Mouse (Mus musculus) liver, embryonic 13.5 days (tissue): ENCODE results near the gene Slc17a7. TPM values are rescaled to one million over a fixed set of nuclear protein-coding genes. Genes with fewer than 3 reads are reported as not detected.

ENCODE experiments used
- ATAC-seq: fragments of 200-750 bp; cut with Nextera tagmentation; 2 replicates; pipeline ENCODE4 v1.8.0; 2017; ENCODE audit warnings: low read depth, mild to moderate bottlenecking, moderate number of reproducible peaks, moderate library complexity
- DNase-seq: peaks from one replicate; pipeline ENCODE4 v3.0.0; 2022
- H3K27ac ChIP-seq: fragments of 300-500 bp; sonication (generic); 2 replicates; pipeline ENCODE4 v1.5.1; 2015; ENCODE audit warnings: moderate library complexity, mild to moderate bottlenecking, inconsistent platforms
- H3K27me3 ChIP-seq: fragments of 300-500 bp; sonication (generic); 2 replicates; pipeline ENCODE4 v1.6.1; 2015; ENCODE audit warnings: mild to moderate bottlenecking, inconsistent platforms
- H3K36me3 ChIP-seq: fragments of 300-500 bp; sonication (generic); 2 replicates; pipeline ENCODE4 v1.6.1; 2015; ENCODE audit warnings: mild to moderate bottlenecking, inconsistent platforms
- H3K4me1 ChIP-seq: fragments of 300-500 bp; sonication (generic); replicated peaks from 2 replicates; pipeline ENCODE4 v1.6.1; 2015; ENCODE audit warnings: inconsistent platforms
- H3K4me2 ChIP-seq: fragments of 300-500 bp; sonication (generic); 2 replicates; pipeline ENCODE4 v1.6.1; 2015; ENCODE audit warnings: inconsistent platforms, mild to moderate bottlenecking, moderate library complexity
- H3K4me3 ChIP-seq: fragments of 300-500 bp; sonication (generic); replicated peaks from 2 replicates; pipeline ENCODE4 v1.5.1; 2015; ENCODE audit warnings: mild to moderate bottlenecking, inconsistent platforms
- H3K9ac ChIP-seq: fragments of 300-500 bp; sonication (generic); 2 replicates; pipeline ENCODE4 v1.6.1; 2015; ENCODE audit warnings: mild to moderate bottlenecking, inconsistent platforms
- H3K9me3 ChIP-seq: fragments of 300-500 bp; sonication (generic); replicated peaks from 2 replicates; pipeline ENCODE4 v1.6.1; 2016; ENCODE audit warnings: inconsistent platforms
- WGBS: fragments of 180-500 bp; shearing (Covaris S2); methylation state at CpG from one replicate; pipeline ENCODE4 v1.1.7; 2015; ENCODE audit not compliant: insufficient replicate concordance; 5-methylcytosine and 5-hydroxymethylcytosine counted together
- polyA plus RNA-seq: library from polyadenylated mRNA; unstranded; fragments of >200 nt; fragmentation: Nextera tagmentation; extraction: Ambion mirVana; gene quantifications from 2 replicates; pipeline ENCODE4 v1.2.1, GENCODE M21; 2015

Gene Slc17a7
- polyA plus RNA-seq, 1 experiment from 2014 or later = not detected

- peaks cover 28% of the 10 kb centered on the region for H3K4me1 ChIP-seq
- H3K4me3 ChIP-seq = no peak overlapping the region
- no peak overlapping the region for H3K4me2 ChIP-seq
- H3K9ac ChIP-seq = no peak overlapping the region
- no peaks in the 10 kb centered on the region for H3K9me3 ChIP-seq
- peaks cover 25% of the 10 kb centered on the region for H3K36me3 ChIP-seq
- no peak for ATAC-seq
- no peak for DNase-seq
- peaks cover 2% of the 10 kb centered on the region for H3K27me3 ChIP-seq
- WGBS = 84% methylated on average over 14 of the region's 14 CpGs
- no peak overlapping the region for H3K27ac ChIP-seq
Observed at GRCm38 (mm10) chr7:45157459-45157858, 6.3 kb upstream of the Slc17a7 start.

DNA sequence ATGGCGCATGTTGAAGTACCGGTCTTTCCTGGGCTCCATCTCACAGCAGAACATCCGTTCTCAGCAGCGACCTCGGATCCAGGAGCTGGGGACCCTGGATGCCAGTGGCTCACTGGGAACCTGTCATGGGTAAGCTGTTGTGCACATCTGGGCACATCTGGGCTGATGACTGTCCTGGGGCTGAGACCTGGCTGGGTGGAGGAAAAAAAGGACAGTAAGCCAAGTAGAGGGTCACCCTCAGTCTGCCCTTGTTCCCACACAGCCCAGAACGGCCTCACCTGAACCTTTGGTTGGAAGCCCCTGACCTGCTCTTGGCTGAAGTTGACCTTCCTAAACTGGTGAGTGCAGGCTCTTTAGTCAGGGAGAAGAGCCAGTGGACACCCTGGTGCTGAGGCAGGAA, 4.8 kb upstream of the Slc17a7 start:
- no peak overlapping the region for H3K27ac ChIP-seq
- peaks cover 25% of the 10 kb centered on the region for H3K36me3 ChIP-seq
- H3K27me3 ChIP-seq = peaks cover 18% of the 10 kb centered on the region
- DNase-seq (no peak), ATAC-seq (no peak)
- H3K9me3 ChIP-seq = no peaks in the 10 kb centered on the region
- H3K9ac ChIP-seq = no peak overlapping the region
- WGBS = 82% methylated on average over 6 of the region's 6 CpGs
- H3K4me1 ChIP-seq = peaks cover 29% of the 10 kb centered on the region
- H3K4me3 ChIP-seq = no peak overlapping the region
- H3K4me2 ChIP-seq = no peak overlapping the region

DNA sequence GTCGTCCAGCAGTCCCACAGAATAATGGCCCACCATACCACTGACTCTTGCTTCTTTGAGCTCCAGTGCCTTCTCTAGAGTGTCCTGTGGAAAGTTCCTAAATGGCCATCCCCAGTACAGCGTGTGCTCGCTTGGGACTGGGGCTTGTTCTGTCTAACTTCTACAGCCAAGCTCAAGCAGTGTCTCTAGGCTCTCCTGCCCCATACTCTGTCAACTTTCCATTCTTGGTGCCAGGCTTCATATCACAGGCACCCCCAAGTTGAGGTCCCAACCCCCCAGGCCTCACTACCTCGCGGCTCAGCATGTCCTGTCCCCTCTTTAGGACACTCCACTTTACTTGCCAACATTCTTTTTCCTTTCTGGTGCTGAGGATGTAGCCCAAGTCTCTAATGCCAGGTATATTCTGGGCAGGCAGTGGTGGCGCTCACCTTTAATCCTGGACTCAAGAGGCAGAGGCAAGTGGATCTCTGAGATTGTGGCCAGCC, 3.4 kb upstream of the Slc17a7 start:
- peaks cover 25% of the 10 kb centered on the region for H3K36me3 ChIP-seq
- H3K9me3 ChIP-seq = no peaks in the 10 kb centered on the region
- peaks cover 24% of the 10 kb centered on the region for H3K4me1 ChIP-seq
- WGBS = 85% methylated on average over 6 of the region's 6 CpGs
- no peak for ATAC-seq
- peaks cover 31% of the 10 kb centered on the region for H3K27me3 ChIP-seq
- no peak for DNase-seq
- no peak overlapping the region for H3K27ac ChIP-seq
- H3K9ac ChIP-seq = no peak overlapping the region
- H3K4me3 ChIP-seq = no peak overlapping the region
- H3K4me2 ChIP-seq = no peak overlapping the region

GRCm38 (mm10) chr7:45160866-45161265, 2.9 kb upstream of the Slc17a7 start:
- Histone ChIP-seq H3K27ac (no peak overlapping the region), H3K4me3 (no peak overlapping the region), H3K9ac (no peak overlapping the region), H3K9me3 (no peaks in the 10 kb centered on the region), H3K36me3 (peaks cover 25% of the 10 kb centered on the region), H3K4me1 (peaks cover 20% of the 10 kb centered on the region), H3K4me2 (no peak overlapping the region), H3K27me3 (peaks cover 36% of the 10 kb centered on the region)
- no peak for ATAC-seq
- no peak for DNase-seq
- 71% methylated on average over 3 of the region's 3 CpGs for WGBS

- H3K9ac ChIP-seq = peak overlapping the region; percentile 37; the same call in 1 of the 2 replicates
- peaks cover 46% of the 10 kb centered on the region for H3K27me3 ChIP-seq
- peaks cover 20% of the 10 kb centered on the region for H3K4me1 ChIP-seq
- peak overlapping the region; percentile 42 for H3K4me3 ChIP-seq
- peak overlapping the region; percentile 74 for H3K4me2 ChIP-seq
- ATAC-seq (peak; percentile 73), DNase-seq (peak; percentile 72)
- H3K36me3 ChIP-seq = peaks cover 22% of the 10 kb centered on the region
- no peak overlapping the region for H3K27ac ChIP-seq
- no peaks in the 10 kb centered on the region for H3K9me3 ChIP-seq
- WGBS = 4% methylated on average over 35 of the region's 35 CpGs
Observed at GRCm38 (mm10) chr7:45161612-45162473, 1.9 kb upstream of the Slc17a7 start.

DNA sequence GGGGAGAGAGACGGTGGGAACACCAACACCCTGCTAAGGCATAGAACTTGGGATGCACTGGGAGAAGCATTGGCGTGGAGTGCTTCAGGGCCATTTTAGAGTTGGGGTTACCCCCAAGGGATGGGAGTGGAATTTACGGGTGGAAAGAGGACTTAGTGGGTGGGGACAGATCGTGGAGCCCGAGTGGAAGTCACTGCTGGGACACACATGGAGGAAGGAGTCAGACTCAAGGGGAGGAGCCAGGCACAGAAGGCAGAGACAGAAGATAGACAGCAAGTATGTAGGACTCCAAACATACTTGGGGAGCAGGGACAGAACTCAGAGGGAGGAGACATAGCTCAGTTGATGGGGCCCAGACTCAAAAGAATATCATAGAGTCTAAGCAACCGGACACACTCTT, 1.2 kb upstream of the Slc17a7 start:
- Histone ChIP-seq H3K4me3 (peak overlapping the region; percentile 42), H3K27me3 (peaks cover 53% of the 10 kb centered on the region), H3K9me3 (no peaks in the 10 kb centered on the region), H3K9ac (peak overlapping the region; percentile 37; the same call in 1 of the 2 replicates), H3K36me3 (peaks cover 19% of the 10 kb centered on the region; the same call in 1 of the 2 replicates), H3K4me1 (peaks cover 20% of the 10 kb centered on the region), H3K4me2 (peak overlapping the region; percentile 74), H3K27ac (no peak overlapping the region)
- ATAC-seq (peak; percentile 18; the same call in 1 of the 2 replicates), DNase-seq (no peak)
- 21% methylated on average over 6 of the region's 6 CpGs for WGBS

- no peaks in the 10 kb centered on the region for H3K9me3 ChIP-seq
Observed at GRCm38 (mm10) chr7:45162996-45163615, 643 bp upstream of the Slc17a7 start.

DNA sequence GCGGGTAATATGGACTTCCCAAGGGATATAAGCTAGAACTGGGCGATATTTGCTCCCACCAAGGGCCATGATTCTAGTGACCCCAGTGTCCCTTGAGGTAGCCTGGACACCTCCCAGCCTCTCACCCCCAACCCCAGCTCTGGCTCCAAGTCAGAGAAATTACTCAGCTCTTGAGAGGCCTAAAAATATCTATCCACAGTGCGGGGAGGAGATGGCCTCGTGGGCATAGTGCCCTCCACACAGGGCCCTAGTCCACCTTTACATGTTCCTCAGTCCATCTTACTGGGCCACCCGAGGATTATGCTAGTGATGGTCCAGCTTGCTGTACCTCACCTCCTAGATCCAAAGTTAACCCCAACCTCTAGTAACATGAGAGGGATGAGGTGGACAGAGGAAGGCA, 1.1 kb downstream of the Slc17a7 start:
- H3K9me3 ChIP-seq = peaks cover 14% of the 10 kb centered on the region
- no peak overlapping the region for H3K4me3 ChIP-seq
- no peak for DNase-seq
- H3K4me2 ChIP-seq = no peak overlapping the region
- H3K27ac ChIP-seq = no peak overlapping the region
- ATAC-seq = no peak
- peaks cover 20% of the 10 kb centered on the region for H3K4me1 ChIP-seq
- peaks cover 10% of the 10 kb centered on the region; the same call in 1 of the 2 replicates for H3K36me3 ChIP-seq
- H3K9ac ChIP-seq = no peak overlapping the region
- WGBS = 50% methylated on average over 5 of the region's 5 CpGs
- H3K27me3 ChIP-seq = peaks cover 76% of the 10 kb centered on the region

More at GRCm38 (mm10) chr7:45162996-45163615, 643 bp upstream of the Slc17a7 start:
- DNase-seq (no peak), ATAC-seq (no peak)
- H3K36me3 ChIP-seq = peaks cover 19% of the 10 kb centered on the region; the same call in 1 of the 2 replicates
- WGBS = 58% methylated on average over 9 of the region's 9 CpGs
- no peak overlapping the region for H3K27ac ChIP-seq
- no peak overlapping the region for H3K4me2 ChIP-seq
- no peak overlapping the region for H3K4me3 ChIP-seq
- H3K9ac ChIP-seq = no peak overlapping the region
- peaks cover 59% of the 10 kb centered on the region for H3K27me3 ChIP-seq
- H3K4me1 ChIP-seq = peaks cover 20% of the 10 kb centered on the region

- 40% methylated on average over 11 of the region's 11 CpGs for WGBS
- no peak overlapping the region for H3K4me2 ChIP-seq
Observed at GRCm38 (mm10) chr7:45165701-45166100, 2.0 kb downstream of the Slc17a7 start.

GRCm38 (mm10) chr7:45166950-45167401, 3.2 kb downstream of the Slc17a7 start:
- Histone ChIP-seq H3K27ac (no peak overlapping the region), H3K4me2 (no peak overlapping the region), H3K4me3 (no peak overlapping the region), H3K27me3 (peaks cover 97% of the 10 kb centered on the region), H3K9me3 (peaks cover 19% of the 10 kb centered on the region), H3K9ac (no peak overlapping the region), H3K36me3 (no peaks in the 10 kb centered on the region), H3K4me1 (peaks cover 16% of the 10 kb centered on the region)
- 16% methylated on average over 10 of the region's 10 CpGs for WGBS
- ATAC-seq (no peak), DNase-seq (no peak)

More at GRCm38 (mm10) chr7:45165701-45166100, 2.0 kb downstream of the Slc17a7 start:
- Histone ChIP-seq H3K27ac (no peak overlapping the region), H3K4me3 (no peak overlapping the region), H3K9ac (no peak overlapping the region), H3K36me3 (peaks cover 2% of the 10 kb centered on the region; the same call in 1 of the 2 replicates), H3K27me3 (peaks cover 85% of the 10 kb centered on the region), H3K9me3 (peaks cover 19% of the 10 kb centered on the region), H3K4me1 (peaks cover 20% of the 10 kb centered on the region)
- DNase-seq (no peak), ATAC-seq (no peak)

- no peak for DNase-seq
- H3K4me1 ChIP-seq = peaks cover 8% of the 10 kb centered on the region
- ATAC-seq = no peak
- H3K4me2 ChIP-seq = no peak overlapping the region
- H3K27me3 ChIP-seq = peaks cover 97% of the 10 kb centered on the region
- no peak overlapping the region for H3K9ac ChIP-seq
- peaks cover 25% of the 10 kb centered on the region for H3K9me3 ChIP-seq
- H3K4me3 ChIP-seq = no peak overlapping the region
- no peak overlapping the region for H3K27ac ChIP-seq
- WGBS = 6% methylated on average over 19 of the region's 19 CpGs
- H3K36me3 ChIP-seq = no peaks in the 10 kb centered on the region
Observed at GRCm38 (mm10) chr7:45167761-45168445, 4.2 kb downstream of the Slc17a7 start.
